Mouse (Mus musculus): ENCODE data around the gene Gxylt2.

Gene Gxylt2

DNA sequence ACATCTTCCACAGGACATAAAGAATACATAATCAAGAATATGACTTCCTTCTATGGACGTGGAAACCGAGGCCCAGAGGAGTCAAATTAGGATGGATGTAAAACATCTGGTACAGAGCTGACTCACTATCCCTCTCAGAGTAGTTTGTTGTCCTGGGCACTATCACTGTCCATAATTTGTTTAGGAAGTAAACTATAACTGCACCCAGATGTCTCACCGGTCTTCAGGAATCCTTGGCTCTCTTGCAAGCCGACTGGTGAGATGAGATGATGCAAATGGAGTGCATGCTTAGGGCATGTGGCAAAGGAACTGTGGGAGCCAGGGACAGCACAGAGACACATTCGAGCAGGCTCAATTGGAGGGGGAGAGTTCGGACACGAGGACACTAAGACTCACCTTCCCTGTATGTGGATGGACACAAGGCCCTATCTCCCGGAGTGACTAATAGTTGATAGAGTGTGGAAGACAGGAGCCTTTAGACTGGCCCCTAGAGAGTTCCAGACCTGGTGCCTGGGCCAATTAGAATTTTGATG is 10.8 kb downstream of the Gxylt2 start:
- no peak for DNase-seq (ENCODE audit: low read depth)

DNA sequence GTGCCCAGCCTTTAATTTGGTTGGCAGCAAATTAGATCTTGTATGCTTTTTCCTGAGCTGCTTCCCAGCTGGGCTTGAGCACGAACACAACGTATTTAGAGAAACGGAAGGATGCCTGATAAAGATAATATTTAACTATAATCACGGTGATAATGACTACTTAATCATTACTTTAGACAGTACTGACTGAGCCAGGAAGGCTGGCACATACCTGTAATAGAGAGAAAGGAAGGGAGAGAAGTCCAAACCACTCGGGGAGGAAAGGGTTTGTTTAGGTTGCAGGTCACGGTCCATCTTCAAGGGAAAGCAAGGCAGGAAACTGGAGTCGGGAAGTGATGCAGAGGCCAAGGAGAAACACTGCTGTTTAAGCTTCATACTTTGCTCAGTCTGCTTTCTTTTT is 11.6 kb downstream of the Gxylt2 start:
- no peak for DNase-seq (ENCODE audit: low read depth)

DNA sequence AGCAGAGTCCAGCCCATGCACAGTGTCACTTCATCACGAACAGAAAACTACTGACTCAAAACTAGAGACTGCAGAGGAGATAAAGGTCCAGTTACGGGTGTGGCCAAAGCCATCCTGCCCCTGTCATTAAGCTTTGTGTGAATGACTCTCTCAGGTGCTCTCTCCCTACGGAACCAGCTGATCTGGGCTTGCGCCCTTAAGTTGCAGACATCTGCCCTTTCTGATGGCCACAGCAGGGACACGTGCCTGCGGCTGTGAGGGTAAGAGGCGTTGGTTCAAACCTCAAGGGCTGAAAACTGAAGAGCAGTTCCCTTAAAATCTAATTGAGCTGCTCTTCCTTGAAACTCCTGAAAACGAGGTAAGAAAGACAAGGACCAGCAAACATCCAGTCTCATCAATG is 12.3 kb downstream of the Gxylt2 start:
- no peak for DNase-seq (ENCODE audit: low read depth)

DNA sequence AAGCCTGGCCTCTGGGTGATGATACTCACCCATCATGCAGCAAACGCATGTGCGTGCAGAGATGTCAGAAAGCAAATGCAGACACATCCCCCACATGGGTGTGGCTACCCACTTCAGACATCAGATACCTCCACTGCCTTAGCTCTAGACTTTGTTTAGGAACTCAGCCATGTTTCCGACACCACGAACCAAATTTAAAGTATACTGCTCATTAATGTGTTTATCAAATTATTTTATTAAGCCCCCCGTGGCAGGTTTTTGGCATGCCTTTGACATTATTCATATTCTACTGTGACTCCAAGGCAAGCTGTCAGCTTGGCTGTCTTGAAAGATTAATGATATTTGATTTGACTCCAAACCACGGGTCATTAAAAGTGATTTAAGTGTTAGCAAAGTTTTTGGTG is 15.6 kb downstream of the Gxylt2 start:
- no peak for DNase-seq (ENCODE audit: low read depth)

DNA sequence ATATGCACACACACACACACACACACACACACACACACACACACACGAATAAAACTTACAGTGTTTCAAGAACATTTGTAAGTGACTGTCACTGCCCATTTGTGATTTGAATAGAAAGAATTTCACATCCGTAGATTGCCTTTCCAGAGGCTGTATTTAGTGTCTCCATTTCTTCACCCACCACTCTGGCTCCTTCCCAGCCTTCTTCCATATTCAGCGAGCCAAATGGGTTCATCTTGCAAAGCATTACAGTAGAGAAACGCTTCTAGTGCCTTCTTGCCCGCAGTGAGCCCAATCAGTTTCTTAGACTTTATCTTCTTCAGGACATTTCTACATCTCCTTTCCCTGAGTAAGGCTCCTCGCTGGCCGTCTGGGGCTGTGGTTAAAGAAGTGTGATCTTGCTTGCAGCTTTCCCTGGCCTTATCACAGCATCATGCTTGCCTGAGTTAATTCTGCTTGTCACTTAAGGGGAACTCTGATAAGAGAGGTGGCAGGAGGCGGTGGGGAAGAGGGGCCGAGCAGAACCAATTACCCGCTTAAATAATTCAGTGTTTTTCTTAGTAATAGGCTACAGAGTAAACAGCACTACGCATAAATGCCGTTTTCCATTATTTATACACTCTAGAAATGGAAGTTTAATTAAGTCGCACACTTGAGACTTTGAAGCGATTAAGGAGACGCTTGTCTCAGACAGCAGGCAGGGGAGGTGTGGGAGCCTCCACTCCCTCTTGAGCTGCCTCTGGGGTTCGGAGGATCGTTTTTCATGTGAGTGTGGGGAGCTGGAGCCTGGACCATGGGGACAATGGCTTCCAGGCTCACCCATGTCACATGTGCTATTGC is 16.6 kb downstream of the Gxylt2 start:
- no peak for DNase-seq (ENCODE audit: low read depth)

DNA sequence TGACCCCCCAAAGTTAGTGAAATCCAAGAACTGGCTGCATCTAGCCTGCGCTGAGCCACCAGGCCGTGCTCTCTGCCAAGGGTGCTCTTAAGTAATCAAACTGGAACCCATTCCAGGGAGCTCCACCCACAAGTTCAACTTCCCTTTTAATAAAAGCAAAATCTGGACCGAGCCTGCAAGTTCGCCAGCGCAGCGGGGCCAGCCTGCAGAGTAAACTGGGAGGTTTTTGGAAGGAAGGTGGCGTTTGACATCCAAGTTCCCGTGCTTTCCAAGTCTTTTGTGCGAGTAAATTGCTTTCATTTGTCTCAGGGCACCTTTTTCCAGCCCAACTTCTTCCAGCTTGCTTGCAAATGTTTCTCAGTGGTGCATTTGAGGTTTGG is 27.5 kb downstream of the Gxylt2 start:
- no peak for DNase-seq (ENCODE audit: low read depth)

DNA sequence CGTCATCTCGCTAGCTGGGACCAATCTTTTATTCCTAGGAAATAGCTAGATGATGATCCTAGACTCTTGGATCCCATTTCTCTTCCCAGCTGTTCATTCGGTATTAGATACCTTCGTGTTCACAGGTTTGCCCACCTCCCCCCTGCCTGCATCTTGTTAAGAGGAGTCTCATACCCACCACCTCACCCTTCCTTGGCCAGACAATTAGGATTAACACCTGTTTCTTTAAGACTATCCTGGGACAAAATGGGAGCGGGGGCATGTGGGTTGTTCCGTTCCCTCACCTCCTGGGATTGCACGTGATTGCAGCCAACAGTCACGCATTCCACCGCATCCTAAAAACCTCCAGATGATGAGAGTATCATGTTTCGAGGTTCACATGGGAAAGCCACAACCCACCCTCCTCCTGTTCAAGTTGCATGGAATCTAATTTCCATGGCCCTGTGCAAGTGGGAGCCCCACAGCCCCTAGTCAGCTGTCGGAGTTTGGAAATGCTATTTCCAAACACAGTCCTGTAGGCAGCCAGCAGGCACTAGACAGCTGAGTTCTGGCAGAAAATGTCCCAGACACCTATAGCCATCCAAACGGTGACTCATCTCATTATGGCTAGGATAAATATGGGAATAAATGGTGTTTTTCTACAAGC is 28.0 kb downstream of the Gxylt2 start:
- no peak for DNase-seq (ENCODE audit: low read depth)

DNA sequence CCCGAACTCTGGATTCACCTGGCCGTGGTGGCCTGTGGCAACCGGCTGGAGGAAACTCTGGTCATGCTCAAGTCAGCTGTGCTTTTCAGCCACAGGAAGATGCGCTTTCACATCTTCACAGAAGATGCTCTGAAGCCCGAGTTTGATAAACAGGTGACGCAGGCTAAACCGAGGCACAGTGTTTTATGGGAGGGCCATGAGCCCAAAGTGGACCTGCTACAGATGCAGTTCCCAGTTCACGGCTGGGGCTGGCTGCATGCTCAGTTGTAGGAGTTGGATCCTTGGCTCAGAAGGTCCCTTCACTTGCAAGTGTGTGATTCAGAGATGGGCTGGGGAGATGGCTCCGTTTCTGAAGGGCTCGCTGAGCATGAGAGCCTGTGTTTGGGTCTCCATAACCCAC is 28.7 kb downstream of the Gxylt2 start:
- no peak for DNase-seq (ENCODE audit: low read depth)

DNA sequence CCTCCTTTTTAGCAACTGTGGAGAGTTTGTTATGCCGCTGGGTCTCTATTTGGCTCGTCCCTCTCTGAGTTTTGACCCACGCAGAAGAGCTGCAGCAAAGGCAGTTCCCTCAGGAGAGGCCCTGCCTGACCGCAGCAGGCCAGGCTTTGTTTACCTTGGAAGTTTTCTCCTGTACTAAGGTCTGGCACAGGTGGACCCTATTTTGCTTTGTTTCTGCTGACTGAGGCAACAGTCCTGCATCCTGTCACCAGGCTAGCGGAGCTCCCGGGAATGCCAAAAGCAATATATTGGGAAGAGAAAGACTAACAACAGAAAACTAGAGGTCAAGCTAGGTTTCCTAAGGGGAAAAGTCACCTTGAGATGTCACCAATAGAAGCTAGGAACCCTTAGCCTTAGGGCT is 29.8 kb downstream of the Gxylt2 start:
- DNase-seq (ENCODE audit: low read depth), result no peak

DNA sequence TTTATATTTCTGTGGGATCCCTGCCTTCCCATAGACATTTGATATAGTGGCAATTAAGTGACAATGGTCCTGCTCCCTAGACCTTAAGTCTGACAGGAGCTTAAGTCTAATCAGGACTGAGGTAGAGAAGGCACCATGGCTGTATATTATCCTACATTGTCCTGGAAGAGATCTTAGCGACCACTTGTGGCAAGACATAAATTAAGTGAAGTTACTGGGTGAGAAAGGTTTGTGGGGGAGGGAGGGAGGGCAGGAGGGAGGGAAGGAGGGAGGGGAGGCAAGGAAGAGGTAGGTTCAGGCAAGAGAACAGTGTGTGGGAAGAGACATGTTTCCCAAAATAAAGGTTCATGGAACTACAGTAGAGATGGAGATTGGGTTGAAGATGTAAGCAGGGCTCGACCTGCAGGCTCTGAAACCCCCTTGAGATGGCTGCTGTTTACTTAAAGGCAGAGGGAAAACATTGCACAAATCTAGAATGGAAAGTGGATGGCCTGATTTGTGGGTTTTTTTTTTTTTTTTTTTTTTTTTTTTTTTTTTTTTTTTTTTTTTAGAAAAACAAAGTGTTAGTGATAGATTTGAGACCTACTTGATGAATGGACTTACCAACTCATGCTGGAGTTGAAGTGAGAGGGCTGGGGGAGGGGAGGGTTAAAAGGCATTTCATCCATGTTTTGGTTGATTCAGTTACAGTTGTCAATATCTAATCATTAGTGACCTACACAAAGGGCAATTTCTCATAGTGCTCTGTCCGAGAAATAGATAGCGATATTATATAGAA is 54.1 kb downstream of the Gxylt2 start:
- no peak for DNase-seq (ENCODE audit: low read depth)

DNA sequence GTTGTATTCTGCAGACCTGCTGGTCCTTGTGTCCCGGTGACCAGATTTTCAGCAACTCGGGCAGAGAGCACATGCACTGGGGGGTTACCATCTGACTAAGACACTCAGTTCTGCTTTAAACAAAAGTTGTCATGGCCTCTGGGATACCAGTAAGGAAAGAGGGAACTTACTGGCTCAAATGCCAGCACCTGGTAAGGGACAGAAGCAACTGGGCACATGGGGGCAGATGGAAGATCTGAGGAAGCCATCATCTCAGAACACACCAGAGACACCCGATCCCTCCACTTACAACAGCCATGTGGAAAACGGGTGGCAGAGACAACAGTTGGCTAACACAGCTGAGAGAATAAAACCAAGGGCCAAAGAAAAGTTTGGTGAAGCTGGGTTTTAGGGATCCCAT is 63.2 kb downstream of the Gxylt2 start:
- no peak for DNase-seq (ENCODE audit: low read depth)

DNA sequence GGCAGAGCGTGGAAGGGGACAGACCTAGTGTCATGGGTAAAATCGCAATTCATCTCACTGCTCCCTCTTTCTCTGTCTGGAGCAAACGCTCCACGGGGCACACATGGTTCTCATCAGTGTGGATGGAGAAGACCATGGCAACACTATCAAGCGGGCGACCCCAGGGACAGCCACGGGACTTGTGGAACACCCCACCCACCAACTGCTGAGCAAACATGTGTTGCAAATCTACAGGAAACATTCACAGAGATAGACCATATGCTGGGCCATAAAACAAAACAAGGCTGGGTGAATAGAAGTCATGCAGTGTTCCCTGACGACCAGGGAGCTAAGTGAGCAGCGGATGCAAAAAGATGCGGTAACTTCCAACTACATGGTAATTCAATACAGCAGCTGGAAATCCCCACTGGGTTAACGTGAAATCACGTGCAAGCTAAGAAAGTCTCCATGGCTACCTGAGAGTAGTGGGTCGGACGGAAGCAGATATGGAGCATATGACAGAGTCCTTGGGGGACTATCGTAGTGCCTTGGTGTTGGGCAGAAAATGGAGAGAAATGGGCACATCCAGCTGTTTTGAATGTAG is 71.5 kb downstream of the Gxylt2 start:
- no peak for DNase-seq (ENCODE audit: low read depth)

DNA sequence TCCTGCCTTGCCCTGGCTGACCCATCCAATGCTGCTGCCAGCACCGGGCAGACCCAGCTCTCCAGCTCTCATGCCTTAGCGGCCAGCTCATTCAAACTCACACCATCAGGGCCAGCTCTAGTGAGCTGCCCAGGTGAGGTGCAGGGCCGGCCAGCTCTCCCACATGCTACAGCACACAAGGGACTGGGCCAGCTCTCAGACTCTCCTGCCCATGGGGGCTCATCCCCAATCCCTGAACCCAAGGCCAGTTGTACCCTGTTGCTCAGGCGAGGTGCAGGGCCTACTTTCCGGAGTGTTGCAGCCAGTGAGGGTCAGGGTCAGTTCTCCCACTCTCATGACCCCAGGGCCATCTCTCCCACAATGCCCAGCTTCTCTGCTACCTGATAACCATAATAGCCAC is 74.1 kb downstream of the Gxylt2 start:
- DNase-seq (ENCODE audit: low read depth), result no peak

DNA sequence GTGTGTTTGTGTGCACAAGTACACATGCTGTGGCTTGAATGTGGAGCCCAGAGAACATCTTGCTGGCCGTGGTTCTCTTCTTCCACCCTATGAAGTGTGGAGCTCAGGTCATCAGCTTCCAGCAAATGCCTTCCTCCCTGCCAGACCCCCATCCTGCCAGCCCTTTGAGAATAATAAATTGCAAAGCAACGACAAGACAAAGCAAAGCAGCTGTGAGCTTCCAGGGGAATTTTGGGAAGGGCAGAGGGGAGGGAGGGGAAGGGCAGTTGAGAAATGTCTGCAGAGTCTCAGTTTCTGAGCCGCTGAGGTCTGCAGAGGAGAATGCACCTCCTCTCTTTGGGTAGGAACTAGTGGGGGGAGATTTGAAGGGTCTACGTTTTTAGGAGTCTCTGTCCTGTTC is 75.9 kb downstream of the Gxylt2 start:
- DNase-seq (ENCODE audit: low read depth), result no peak

DNA sequence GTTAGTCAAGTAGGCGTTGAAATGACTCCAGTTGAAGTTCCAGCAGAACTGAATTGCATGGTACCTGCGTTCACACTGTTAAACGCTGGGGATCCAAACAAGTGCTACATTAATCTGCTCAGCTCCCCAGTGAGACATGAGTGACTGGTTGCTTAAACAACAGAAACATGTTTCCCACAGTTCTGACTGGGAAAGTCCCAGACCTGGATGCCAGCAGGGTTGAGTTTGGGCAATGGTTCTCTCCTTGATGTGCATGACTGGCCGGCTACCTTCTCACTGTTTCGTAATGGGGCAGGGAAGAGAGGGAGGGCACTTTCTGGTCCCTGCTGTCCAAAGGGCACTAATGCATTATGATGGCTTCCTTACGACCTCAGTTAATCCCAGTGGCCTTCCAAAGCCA is 77.1 kb downstream of the Gxylt2 start:
- DNase-seq (ENCODE audit: low read depth), result no peak

DNA sequence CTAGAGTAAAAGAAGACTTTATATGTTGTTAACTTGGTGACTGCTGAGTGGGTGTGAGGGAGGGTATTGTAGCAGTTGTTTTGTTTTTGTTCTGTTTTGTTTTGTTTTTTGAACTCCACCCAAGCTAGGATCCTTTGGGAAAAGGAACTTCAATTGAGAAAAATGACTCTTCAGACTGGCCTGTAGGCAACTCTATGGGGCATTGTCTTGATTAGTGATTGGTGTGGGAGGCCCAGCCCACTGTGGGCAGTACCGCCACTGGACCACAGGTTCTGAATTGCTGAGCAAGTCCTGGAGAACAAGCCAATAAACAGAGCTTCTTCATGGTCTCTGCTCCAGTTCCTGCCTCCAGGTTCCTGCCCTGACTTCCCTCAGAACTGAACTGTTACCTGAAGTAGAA is 83.2 kb downstream of the Gxylt2 start:
- no peak for DNase-seq (ENCODE audit: low read depth)

DNA sequence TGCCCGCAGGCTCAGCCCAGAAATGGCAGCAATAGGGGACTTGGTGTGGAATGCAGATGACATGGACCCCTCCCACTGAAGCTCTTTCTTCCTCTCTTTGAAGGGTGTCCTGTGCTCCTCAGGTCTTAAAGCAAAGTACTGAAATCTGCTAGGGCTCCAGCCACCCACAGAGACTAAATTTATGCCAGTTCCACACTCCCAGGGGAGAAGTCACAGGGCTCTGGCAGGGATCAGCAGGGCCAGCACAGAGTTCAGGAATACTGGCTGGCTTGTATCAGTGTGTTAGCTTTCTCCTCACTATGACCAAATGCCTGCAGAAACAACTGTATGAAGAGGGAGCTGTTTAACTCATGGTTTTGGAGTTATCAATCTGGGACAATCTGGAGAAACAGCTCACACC is 84.6 kb downstream of the Gxylt2 start:
- DNase-seq (ENCODE audit: low read depth), result no peak

DNA sequence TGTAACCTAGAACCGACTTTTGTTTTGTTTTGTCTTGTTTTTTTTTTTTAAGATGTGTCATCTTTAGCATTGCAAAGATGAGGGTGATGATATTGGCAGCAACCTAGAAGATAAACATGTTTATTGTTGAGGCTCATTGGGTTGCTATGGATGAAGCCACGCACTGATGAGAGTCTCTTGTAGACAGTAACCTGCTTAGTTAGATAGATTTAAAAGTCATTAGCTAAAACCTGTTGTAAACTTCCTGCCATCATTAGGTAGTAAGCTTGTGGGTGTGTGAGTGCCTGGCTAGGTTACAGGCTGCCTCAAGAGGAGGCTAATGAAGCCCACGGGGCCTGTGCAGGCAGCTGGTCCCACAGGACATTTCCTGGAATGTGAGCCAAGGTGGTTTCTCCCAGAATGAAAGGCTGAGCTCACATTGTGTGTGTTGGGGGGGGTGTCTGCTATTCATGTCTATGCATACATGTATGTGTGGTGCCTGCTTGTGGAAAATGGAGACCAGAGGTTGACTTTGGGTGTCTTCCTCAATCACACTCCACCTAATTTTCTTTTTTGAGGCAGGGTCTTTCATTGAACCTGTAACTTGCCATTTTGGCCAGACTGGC is 87.6 kb downstream of the Gxylt2 start:
- DNase-seq (ENCODE audit: low read depth), result no peak

DNA sequence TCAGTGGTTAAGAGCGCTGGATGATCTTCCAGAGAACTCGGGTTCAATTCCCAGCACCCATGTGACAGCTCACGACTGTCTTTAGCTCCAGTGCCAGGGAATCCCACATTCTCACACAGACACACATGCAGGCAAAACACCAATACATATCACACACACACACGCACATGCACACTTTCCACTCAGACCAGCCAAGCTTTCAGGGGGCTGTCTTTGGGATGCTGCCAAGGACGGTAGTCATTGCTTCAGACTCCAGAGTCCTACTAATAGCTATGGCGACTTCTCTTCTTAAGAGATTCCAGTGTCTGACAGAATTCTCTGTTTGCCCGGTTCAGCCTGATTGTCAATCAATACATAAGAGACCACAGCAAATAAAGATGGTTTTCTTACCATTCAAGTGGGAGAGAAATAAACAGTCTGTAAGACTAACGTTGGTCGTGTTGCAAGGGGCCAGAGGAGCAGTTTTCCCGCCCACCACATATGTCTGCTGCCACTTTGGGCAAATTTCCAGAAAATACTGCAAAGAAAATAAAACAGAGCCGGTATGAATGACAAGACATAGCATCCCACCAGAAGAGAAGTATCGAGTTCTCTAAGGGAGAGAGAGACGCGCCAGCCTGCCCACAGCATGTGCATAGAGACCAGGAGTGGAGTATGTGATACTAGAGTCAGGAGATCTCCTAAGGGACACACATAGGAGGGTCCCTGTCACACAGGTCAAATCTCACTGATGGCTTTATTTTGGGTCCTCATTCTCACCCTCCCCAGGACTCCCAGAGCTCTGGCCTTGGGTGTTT is 88.6 kb downstream of the Gxylt2 start:
- DNase-seq (ENCODE audit: low read depth), result no peak

DNA sequence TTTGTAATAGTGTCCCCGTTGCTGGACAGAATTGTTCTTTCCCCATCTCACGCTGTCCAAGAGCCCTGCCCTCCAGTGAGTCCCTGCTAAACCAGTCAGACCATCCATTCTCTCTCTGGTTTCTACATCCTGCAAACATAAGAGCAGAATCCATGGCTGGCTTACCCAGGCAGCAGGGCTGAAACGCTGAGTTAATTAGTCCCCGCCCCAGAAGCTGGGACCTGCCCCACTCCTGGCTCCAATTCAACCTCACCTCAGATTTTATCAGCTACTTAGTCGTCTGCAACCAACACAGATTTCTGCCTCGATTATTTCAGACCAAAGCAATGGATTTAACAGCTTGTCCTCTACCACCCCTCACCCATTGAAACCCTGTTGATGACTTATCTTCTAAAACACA is 91.3 kb downstream of the Gxylt2 start:
- no peak for DNase-seq (ENCODE audit: low read depth)

DNA sequence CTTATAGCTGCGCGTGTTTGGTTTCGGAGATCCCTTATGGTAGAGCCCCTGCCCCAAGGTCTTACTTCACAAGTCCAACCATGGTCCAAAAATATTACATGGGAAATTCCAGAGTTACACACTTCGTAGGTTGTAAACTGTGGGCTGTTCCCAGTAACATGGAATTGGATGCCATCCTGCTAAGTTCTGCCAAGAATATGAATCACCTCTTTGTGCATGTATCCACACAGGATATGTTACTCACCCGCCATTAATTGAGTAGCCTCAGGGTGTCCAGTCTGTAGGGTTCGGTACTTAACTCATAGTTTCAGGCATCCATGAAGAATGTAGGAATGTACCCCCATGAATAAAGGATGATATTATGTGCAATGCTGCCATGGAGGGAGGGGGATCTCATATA is 94.8 kb downstream of the Gxylt2 start:
- no peak for DNase-seq (ENCODE audit: low read depth)

All from naive thymus-derived CD4-positive, alpha-beta T cell, adult 2 months (primary cell).